Mouse (Mus musculus) right cerebral cortex, postnatal 14 days (tissue): Measurements from ENCODE around the gene Twist2.

ENCODE experiments used
- DNase-seq: peaks from one replicate; pipeline ENCODE4 v3.0.0; 2022

Twist2 gene

GRCm38 (mm10) chr1:91819237-91819636 lies 18.0 kb downstream of the Twist2 start:
- no peak for DNase-seq

- DNase-seq: no peak
Observed at GRCm38 (mm10) chr1:91820531-91820930, 19.3 kb downstream of the Twist2 start.

GRCm38 (mm10) chr1:91822316-91822824 lies 21.1 kb downstream of the Twist2 start:
- no peak for DNase-seq

- no peak for DNase-seq
Observed at GRCm38 (mm10) chr1:91823530-91823929, 22.3 kb downstream of the Twist2 start.

GRCm38 (mm10) chr1:91823951-91824350 lies 22.7 kb downstream of the Twist2 start:
- DNase-seq: no peak

- no peak for DNase-seq
Observed at GRCm38 (mm10) chr1:91825261-91825660, 24.0 kb downstream of the Twist2 start.

GRCm38 (mm10) chr1:91831978-91832377 lies 30.7 kb downstream of the Twist2 start:
- no peak for DNase-seq

- DNase-seq: no peak
Observed at GRCm38 (mm10) chr1:91839557-91839956, 38.3 kb downstream of the Twist2 start.

- peak; percentile 41 for DNase-seq
Observed at GRCm38 (mm10) chr1:91839979-91840378, 38.7 kb downstream of the Twist2 start.

GRCm38 (mm10) chr1:91844236-91844635 lies 43.0 kb downstream of the Twist2 start:
- no peak for DNase-seq

GRCm38 (mm10) chr1:91844681-91845379 lies 43.6 kb downstream of the Twist2 start:
- no peak for DNase-seq

GRCm38 (mm10) chr1:91845380-91845957 lies 44.2 kb downstream of the Twist2 start:
- no peak for DNase-seq

GRCm38 (mm10) chr1:91851300-91851699 lies 50.0 kb downstream of the Twist2 start:
- DNase-seq: no peak

GRCm38 (mm10) chr1:91856771-91857664 lies 55.8 kb downstream of the Twist2 start:
- no peak for DNase-seq

GRCm38 (mm10) chr1:91858101-91858790 lies 57.0 kb downstream of the Twist2 start:
- no peak for DNase-seq

GRCm38 (mm10) chr1:91858901-91859300 lies 57.6 kb downstream of the Twist2 start:
- DNase-seq: no peak

GRCm38 (mm10) chr1:91861511-91861910 lies 60.2 kb downstream of the Twist2 start:
- no peak for DNase-seq

- DNase-seq: no peak
Observed at GRCm38 (mm10) chr1:91866001-91866400, 64.7 kb downstream of the Twist2 start.

GRCm38 (mm10) chr1:91871101-91871500 lies 69.8 kb downstream of the Twist2 start:
- DNase-seq: no peak

- no peak for DNase-seq
Observed at GRCm38 (mm10) chr1:91872388-91873059, 71.3 kb downstream of the Twist2 start.

- DNase-seq: no peak
Observed at GRCm38 (mm10) chr1:91873572-91874285, 72.5 kb downstream of the Twist2 start.

GRCm38 (mm10) chr1:91874633-91875032 lies 73.4 kb downstream of the Twist2 start:
- peak; percentile 45 for DNase-seq
